Mouse (Mus musculus): Measurements from ENCODE around the gene Ano6. TPM values are rescaled to one million over a fixed set of nuclear protein-coding genes. Genes with fewer than 3 reads are reported as not detected.
A peak's percentile ranks its signal among the peaks of the same experiment; 100 is the strongest.

Gene Ano6
- polyA plus RNA-seq, 1 experiment = 104 TPM

DNA sequence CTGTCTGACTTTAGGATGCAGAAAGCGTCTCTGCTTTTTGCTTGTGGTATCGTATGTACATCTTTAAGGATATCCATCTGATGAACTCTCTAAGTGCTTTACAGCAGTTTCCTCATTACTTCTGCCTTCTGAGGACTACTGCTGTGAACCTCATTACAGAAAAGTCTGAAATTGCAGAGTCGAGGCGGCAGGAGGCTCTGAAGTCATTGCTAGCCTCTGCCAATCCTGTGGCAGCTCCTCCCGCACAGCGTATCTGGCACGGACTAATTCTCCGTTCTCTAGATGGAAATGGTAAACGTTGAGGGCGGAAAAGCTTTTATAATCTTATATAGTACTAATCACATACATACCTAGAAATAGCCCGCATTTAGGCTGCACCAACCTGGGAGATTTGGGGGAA, 144.5 kb downstream of the Ano6 start:
- H3K36me3 ChIP-seq (ENCODE audit: control insufficient read depth, insufficient read depth, low read length) = peaks cover 60% of the 10 kb centered on the region
- DNase-seq = no peak
- H3K4me1 ChIP-seq (replicated peaks; ENCODE audit: control insufficient read depth, insufficient read depth, low read length) = no peaks in the 10 kb centered on the region
- no peaks in the 10 kb centered on the region for H3K27me3 ChIP-seq (ENCODE audit: control insufficient read depth, insufficient read depth, low read length)
- 93% methylated on average over 11 of the region's 11 CpGs for WGBS
- no peak overlapping the region for H3K4me3 ChIP-seq (ENCODE audit: control insufficient read depth, insufficient read depth, low read length)
- TF ChIP-seq POLR2A (IDR thresholded peaks at IDR 0.05; ENCODE audit: control insufficient read depth, extremely low read depth, insufficient read depth, low read length, poor library complexity) (no peak), CTCF (IDR thresholded peaks at IDR 0.05; ENCODE audit: borderline replicate concordance, control insufficient read depth, extremely low read depth, insufficient read depth, low read length, poor library complexity) (no peak)
- no peak overlapping the region for H3K27ac ChIP-seq (ENCODE audit: control insufficient read depth, insufficient read depth, low read length)

DNA sequence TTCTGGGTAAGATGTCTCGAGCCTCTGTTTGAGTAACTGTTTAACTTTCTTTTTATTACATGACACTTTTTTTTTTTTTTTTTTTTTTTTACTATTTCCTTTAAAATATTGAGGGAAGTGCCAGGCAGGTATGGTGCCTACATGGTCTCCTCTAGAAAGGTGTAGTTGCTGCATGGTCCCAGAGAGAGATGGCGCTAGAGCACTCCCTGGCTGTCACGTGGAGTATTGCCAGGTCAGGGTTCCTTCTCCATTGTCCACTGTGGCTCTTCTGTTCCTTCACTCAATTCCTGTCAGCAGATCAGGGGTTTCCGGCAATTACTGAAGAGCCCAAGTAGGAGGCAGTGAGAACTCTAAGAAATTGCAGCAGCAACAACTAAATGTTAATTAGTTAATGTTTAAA, 152.8 kb downstream of the Ano6 start:
- peaks cover 74% of the 10 kb centered on the region for H3K36me3 ChIP-seq (ENCODE audit: control insufficient read depth, insufficient read depth, low read length)
- 93% methylated on average over 4 of the region's 4 CpGs for WGBS
- no peak overlapping the region for H3K27ac ChIP-seq (ENCODE audit: control insufficient read depth, insufficient read depth, low read length)
- peak; percentile 52 for DNase-seq
- no peaks in the 10 kb centered on the region for H3K4me1 ChIP-seq (replicated peaks; ENCODE audit: control insufficient read depth, insufficient read depth, low read length)
- no peak overlapping the region for H3K4me3 ChIP-seq (ENCODE audit: control insufficient read depth, insufficient read depth, low read length)
- no peaks in the 10 kb centered on the region for H3K27me3 ChIP-seq (ENCODE audit: control insufficient read depth, insufficient read depth, low read length)
- TF ChIP-seq POLR2A (IDR thresholded peaks at IDR 0.05; ENCODE audit: control insufficient read depth, extremely low read depth, insufficient read depth, low read length, poor library complexity) (no peak), CTCF (IDR thresholded peaks at IDR 0.05; ENCODE audit: borderline replicate concordance, control insufficient read depth, extremely low read depth, insufficient read depth, low read length, poor library complexity) (no peak)

DNA sequence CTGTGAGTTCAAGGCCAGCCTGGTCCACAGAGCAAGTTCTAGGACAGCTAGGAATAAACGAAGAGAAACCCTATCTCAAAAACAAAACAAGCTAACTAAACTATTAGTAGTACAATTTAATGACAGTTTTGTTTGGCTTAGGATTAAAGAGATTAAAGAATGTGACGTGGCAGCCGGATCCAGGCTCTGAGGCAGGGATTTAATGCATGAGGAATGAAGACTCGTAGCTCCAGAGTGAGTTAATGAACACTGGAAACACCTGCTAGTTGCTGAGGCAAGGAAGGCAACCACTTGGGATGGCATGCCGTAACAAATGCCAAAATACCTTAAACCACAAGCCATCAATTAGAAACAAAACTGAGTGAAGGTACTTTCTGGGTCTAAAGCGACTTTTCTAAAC, 153.7 kb downstream of the Ano6 start:
- Histone ChIP-seq H3K4me3 (ENCODE audit: control insufficient read depth, insufficient read depth, low read length) (no peak overlapping the region), H3K4me1 (replicated peaks; ENCODE audit: control insufficient read depth, insufficient read depth, low read length) (no peaks in the 10 kb centered on the region), H3K27me3 (ENCODE audit: control insufficient read depth, insufficient read depth, low read length) (no peaks in the 10 kb centered on the region), H3K27ac (ENCODE audit: control insufficient read depth, insufficient read depth, low read length) (no peak overlapping the region), H3K36me3 (ENCODE audit: control insufficient read depth, insufficient read depth, low read length) (peaks cover 72% of the 10 kb centered on the region)
- WGBS = 95% methylated on average over 6 of the region's 6 CpGs
- TF ChIP-seq CTCF (IDR thresholded peaks at IDR 0.05; ENCODE audit: borderline replicate concordance, control insufficient read depth, extremely low read depth, insufficient read depth, low read length, poor library complexity) = no peak
- TF ChIP-seq POLR2A (IDR thresholded peaks at IDR 0.05; ENCODE audit: control insufficient read depth, extremely low read depth, insufficient read depth, low read length, poor library complexity) = no peak
- no peak for DNase-seq

DNA sequence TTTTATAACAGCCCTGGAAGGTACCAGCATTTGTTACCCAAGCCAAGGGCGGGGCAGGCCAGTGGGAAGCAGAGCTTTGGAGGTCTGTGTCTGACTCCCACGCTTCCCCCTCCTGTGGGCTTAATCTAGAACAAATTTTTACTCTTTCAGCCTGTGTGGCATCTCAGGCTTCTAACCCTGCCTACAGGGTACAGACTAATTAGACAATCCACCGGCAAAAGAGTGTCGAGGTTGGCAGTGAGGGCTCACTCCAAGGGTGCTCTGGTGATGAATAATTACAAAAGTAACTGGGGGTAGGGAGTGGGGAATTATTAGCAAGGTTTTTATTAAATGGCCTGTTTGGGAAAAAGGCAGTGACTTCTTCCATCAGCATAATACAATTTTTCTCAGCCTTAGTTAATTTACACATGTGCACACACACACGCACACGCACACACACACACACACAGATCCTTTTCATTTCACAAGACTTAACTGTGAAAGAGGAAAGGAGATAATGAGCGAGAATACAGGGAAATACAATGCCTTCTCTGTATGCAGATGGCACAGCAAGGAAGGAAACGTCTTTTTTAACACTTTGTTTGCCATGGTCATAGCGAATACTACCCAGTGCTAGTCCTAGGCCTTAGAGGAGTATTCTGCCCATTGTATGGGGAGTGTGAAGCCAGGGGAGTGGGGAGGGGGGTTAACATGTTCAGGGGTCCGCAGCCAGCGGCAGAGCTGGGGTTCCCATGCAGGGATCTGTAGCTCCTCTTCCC, 155.5 kb downstream of the Ano6 start:
- no peak for TF ChIP-seq CTCF (IDR thresholded peaks at IDR 0.05; ENCODE audit: borderline replicate concordance, control insufficient read depth, extremely low read depth, insufficient read depth, low read length, poor library complexity)
- WGBS = 92% methylated on average over 11 of the region's 11 CpGs
- H3K27me3 ChIP-seq (ENCODE audit: control insufficient read depth, insufficient read depth, low read length) = no peaks in the 10 kb centered on the region
- H3K4me3 ChIP-seq (ENCODE audit: control insufficient read depth, insufficient read depth, low read length) = no peak overlapping the region
- H3K36me3 ChIP-seq (ENCODE audit: control insufficient read depth, insufficient read depth, low read length) = peaks cover 76% of the 10 kb centered on the region
- DNase-seq = no peak
- H3K4me1 ChIP-seq (replicated peaks; ENCODE audit: control insufficient read depth, insufficient read depth, low read length) = no peaks in the 10 kb centered on the region
- no peak overlapping the region for H3K27ac ChIP-seq (ENCODE audit: control insufficient read depth, insufficient read depth, low read length)

GRCm38 (mm10) chr15:95948411-95948810, 157.8 kb downstream of the Ano6 start:
- WGBS = 98% methylated on average over 18 of the region's 18 CpGs
- no peak overlapping the region for H3K27ac ChIP-seq (ENCODE audit: control insufficient read depth, insufficient read depth, low read length)
- H3K27me3 ChIP-seq (ENCODE audit: control insufficient read depth, insufficient read depth, low read length) = no peaks in the 10 kb centered on the region
- H3K36me3 ChIP-seq (ENCODE audit: control insufficient read depth, insufficient read depth, low read length) = peaks cover 73% of the 10 kb centered on the region
- H3K4me3 ChIP-seq (ENCODE audit: control insufficient read depth, insufficient read depth, low read length) = no peak overlapping the region
- TF ChIP-seq CTCF (IDR thresholded peaks at IDR 0.05; ENCODE audit: borderline replicate concordance, control insufficient read depth, extremely low read depth, insufficient read depth, low read length, poor library complexity) (no peak), POLR2A (IDR thresholded peaks at IDR 0.05; ENCODE audit: control insufficient read depth, extremely low read depth, insufficient read depth, low read length, poor library complexity) (no peak)
- no peaks in the 10 kb centered on the region for H3K4me1 ChIP-seq (replicated peaks; ENCODE audit: control insufficient read depth, insufficient read depth, low read length)
- no peak for DNase-seq

DNA sequence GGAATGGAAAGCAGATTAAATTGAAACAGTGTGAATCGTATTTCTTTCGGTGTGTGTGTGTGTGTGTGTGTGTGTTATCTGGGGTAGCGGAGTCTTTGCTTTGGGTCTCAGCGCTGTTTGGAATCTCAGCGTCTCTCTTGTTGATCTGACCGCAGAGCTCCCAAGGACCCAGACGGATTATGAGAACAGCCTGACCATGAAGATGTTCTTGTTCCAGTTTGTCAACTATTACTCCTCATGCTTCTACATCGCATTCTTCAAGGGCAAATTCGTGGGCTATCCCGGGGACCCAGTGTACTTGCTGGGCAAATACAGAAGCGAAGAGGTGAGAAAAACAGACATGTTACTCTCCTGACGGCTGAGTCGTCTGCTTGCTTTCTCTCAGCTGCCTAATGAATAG, 158.7 kb downstream of the Ano6 start:
- Histone ChIP-seq H3K4me1 (replicated peaks; ENCODE audit: control insufficient read depth, insufficient read depth, low read length) (no peaks in the 10 kb centered on the region), H3K27ac (ENCODE audit: control insufficient read depth, insufficient read depth, low read length) (no peak overlapping the region), H3K36me3 (ENCODE audit: control insufficient read depth, insufficient read depth, low read length) (peaks cover 68% of the 10 kb centered on the region), H3K27me3 (ENCODE audit: control insufficient read depth, insufficient read depth, low read length) (no peaks in the 10 kb centered on the region), H3K4me3 (ENCODE audit: control insufficient read depth, insufficient read depth, low read length) (no peak overlapping the region)
- 96% methylated on average over 13 of the region's 13 CpGs for WGBS
- DNase-seq = no peak
- TF ChIP-seq CTCF (IDR thresholded peaks at IDR 0.05; ENCODE audit: borderline replicate concordance, control insufficient read depth, extremely low read depth, insufficient read depth, low read length, poor library complexity) = no peak
- no peak for TF ChIP-seq POLR2A (IDR thresholded peaks at IDR 0.05; ENCODE audit: control insufficient read depth, extremely low read depth, insufficient read depth, low read length, poor library complexity)

GRCm38 (mm10) chr15:95951497-95951896, 160.9 kb downstream of the Ano6 start:
- Histone ChIP-seq H3K36me3 (ENCODE audit: control insufficient read depth, insufficient read depth, low read length) (peaks cover 71% of the 10 kb centered on the region), H3K27me3 (ENCODE audit: control insufficient read depth, insufficient read depth, low read length) (no peaks in the 10 kb centered on the region), H3K4me1 (replicated peaks; ENCODE audit: control insufficient read depth, insufficient read depth, low read length) (no peaks in the 10 kb centered on the region), H3K27ac (ENCODE audit: control insufficient read depth, insufficient read depth, low read length) (no peak overlapping the region), H3K4me3 (ENCODE audit: control insufficient read depth, insufficient read depth, low read length) (no peak overlapping the region)
- 77% methylated on average over 5 of the region's 5 CpGs for WGBS
- TF ChIP-seq POLR2A (IDR thresholded peaks at IDR 0.05; ENCODE audit: control insufficient read depth, extremely low read depth, insufficient read depth, low read length, poor library complexity) (no peak), CTCF (IDR thresholded peaks at IDR 0.05; ENCODE audit: borderline replicate concordance, control insufficient read depth, extremely low read depth, insufficient read depth, low read length, poor library complexity) (no peak)
- DNase-seq = no peak

Measured in thymus, adult 2 months (tissue).